Mouse (Mus musculus): Measurements from ENCODE around the gene Rab33b.

GRCm38 (mm10) chr3:51511983-51512382 is 28.3 kb downstream of the Rab33b start:
- TF ChIP-seq CTCF (IDR thresholded peaks at IDR 0.05; ENCODE audit: low read depth, low read length) (no peak), POLR2A (IDR thresholded peaks at IDR 0.05; ENCODE audit: insufficient read depth, low read length) (no peak), EP300 (IDR thresholded peaks at IDR 0.05; ENCODE audit: insufficient read depth, low read depth, low read length) (no peak)

Data from ES-Bruce4 (cell line).